Mouse (Mus musculus) C2C12 (cell line): ENCODE data around the gene Snx14. TPM values are rescaled to one million over a fixed set of nuclear protein-coding genes. Genes with fewer than 3 reads are reported as not detected.

ENCODE experiments used
- H3K27me3 ChIP-seq: one replicate; pipeline ENCODE4 v1.6.1; 2011; ENCODE audit not compliant: control insufficient read depth, insufficient read depth, insufficient read length
- H3K36me3 ChIP-seq: one replicate; pipeline ENCODE4 v1.6.1; 2011; ENCODE audit not compliant: control insufficient read depth, insufficient read depth
- H3K4me3 ChIP-seq: one replicate; pipeline ENCODE4 v1.5.1; 2011; ENCODE audit warnings: mild to moderate bottlenecking, control low read depth; ENCODE audit not compliant: poor library complexity, insufficient read depth, severe bottlenecking
- H3K79me2 ChIP-seq: one replicate; pipeline ENCODE4 v1.6.1; 2011; ENCODE audit not compliant: control insufficient read depth, insufficient read depth
- H3K79me3 ChIP-seq: one replicate; pipeline ENCODE4 v1.6.1; 2011; ENCODE audit warnings: low read depth, control low read depth
- H3ac ChIP-seq: one replicate; pipeline ENCODE3; 2011; ENCODE audit warnings: low read depth; ENCODE audit not compliant: control insufficient read depth, insufficient read length
- CEBPB ChIP-seq: IDR thresholded peaks from one replicate; pipeline ENCODE4 v1.6.1; 2011; ENCODE audit warnings: low read depth, mild to moderate bottlenecking, control low read depth, moderate library complexity
- CTCF ChIP-seq: IDR thresholded peaks from one replicate; pipeline ENCODE4 v1.5.1; 2011; ENCODE audit not compliant: control insufficient read depth, insufficient read depth, insufficient read length
- FOSL1 ChIP-seq: IDR thresholded peaks from one replicate; pipeline ENCODE4 v1.8.0; 2011; ENCODE audit warnings: mild to moderate bottlenecking, low read length; ENCODE audit not compliant: poor library complexity, insufficient read depth, severe bottlenecking
- MAX ChIP-seq: IDR thresholded peaks from one replicate; pipeline ENCODE4 v1.6.1; 2011; ENCODE audit warnings: mild to moderate bottlenecking, control low read depth
- MYOD1 ChIP-seq: IDR thresholded peaks from one replicate; pipeline ENCODE4 v1.6.1; 2011; ENCODE audit warnings: low read depth; ENCODE audit not compliant: control insufficient read depth, insufficient read length
- MYOG ChIP-seq: IDR thresholded peaks from one replicate; pipeline ENCODE4 v1.6.1; 2011; ENCODE audit not compliant: control insufficient read depth, insufficient read length; ENCODE audit errors: extremely low read depth
- USF1 ChIP-seq: IDR thresholded peaks from one replicate; pipeline ENCODE4 v1.6.1; 2011; ENCODE audit warnings: low read depth, mild to moderate bottlenecking, control low read depth, moderate library complexity
- polyA plus RNA-seq: library from polyadenylated mRNA; unstranded; fragments of >200 nt; fragmentation: generic; extraction: Trizol; gene quantifications from one replicate; pipeline ENCODE4 v1.2.1, GENCODE M21; 2012; ENCODE audit warnings: missing spikeins

The Snx14 gene
- polyA plus RNA-seq, 1 experiment: 6.6 TPM

- TF ChIP-seq MYOG (no peak), FOSL1 (no peak), MAX (no peak), MYOD1 (no peak), USF1 (no peak), CTCF (no peak), CEBPB (no peak)
- Histone ChIP-seq H3K36me3 (no peaks in the 10 kb centered on the region), H3K27me3 (no peaks in the 10 kb centered on the region), H3K4me3 (no peak overlapping the region), H3ac (no peak overlapping the region), H3K79me2 (no peaks in the 10 kb centered on the region), H3K79me3 (no peaks in the 10 kb centered on the region)
These were observed 77.4 kb downstream of the Snx14 start for GRCm38 (mm10) chr9:88361211-88361909.

GRCm38 (mm10) chr9:88359140-88359539 lies 79.6 kb downstream of the Snx14 start:
- no peak for TF ChIP-seq USF1
- no peak for TF ChIP-seq MYOD1
- TF ChIP-seq FOSL1: no peak
- no peak for TF ChIP-seq MAX
- no peak for TF ChIP-seq CTCF
- TF ChIP-seq CEBPB: no peak
- TF ChIP-seq MYOG: no peak
- Histone ChIP-seq H3K27me3 (no peaks in the 10 kb centered on the region), H3K79me3 (no peaks in the 10 kb centered on the region), H3K79me2 (no peaks in the 10 kb centered on the region), H3K36me3 (no peaks in the 10 kb centered on the region), H3K4me3 (no peak overlapping the region), H3ac (no peak overlapping the region)

GRCm38 (mm10) chr9:88357173-88357572 lies 81.6 kb downstream of the Snx14 start:
- TF ChIP-seq USF1: no peak
- no peak for TF ChIP-seq CEBPB
- no peak for TF ChIP-seq CTCF
- TF ChIP-seq MYOD1: no peak
- TF ChIP-seq MYOG: no peak
- no peak for TF ChIP-seq FOSL1
- TF ChIP-seq MAX: no peak
- H3ac ChIP-seq: no peak overlapping the region
- no peaks in the 10 kb centered on the region for H3K36me3 ChIP-seq
- no peaks in the 10 kb centered on the region for H3K27me3 ChIP-seq
- H3K79me3 ChIP-seq: no peaks in the 10 kb centered on the region
- H3K4me3 ChIP-seq: no peak overlapping the region
- no peaks in the 10 kb centered on the region for H3K79me2 ChIP-seq

- no peaks in the 10 kb centered on the region for H3K79me3 ChIP-seq
- H3ac ChIP-seq: no peak overlapping the region
- no peak overlapping the region for H3K4me3 ChIP-seq
- TF ChIP-seq CEBPB: no peak
- no peak for TF ChIP-seq USF1
- TF ChIP-seq MAX: no peak
- TF ChIP-seq MYOD1: no peak
- TF ChIP-seq FOSL1: no peak
- no peak for TF ChIP-seq CTCF
- TF ChIP-seq MYOG: no peak
- no peaks in the 10 kb centered on the region for H3K36me3 ChIP-seq
- no peaks in the 10 kb centered on the region for H3K27me3 ChIP-seq
- no peaks in the 10 kb centered on the region for H3K79me2 ChIP-seq
These were observed 85.3 kb downstream of the Snx14 start for GRCm38 (mm10) chr9:88353459-88353858.

GRCm38 (mm10) chr9:88352741-88353140 lies 86.0 kb downstream of the Snx14 start:
- TF ChIP-seq FOSL1 (no peak), CEBPB (no peak), CTCF (no peak), MAX (no peak), USF1 (no peak), MYOG (no peak), MYOD1 (no peak)
- no peaks in the 10 kb centered on the region for H3K79me3 ChIP-seq
- H3ac ChIP-seq: no peak overlapping the region
- no peaks in the 10 kb centered on the region for H3K36me3 ChIP-seq
- no peaks in the 10 kb centered on the region for H3K27me3 ChIP-seq
- no peaks in the 10 kb centered on the region for H3K79me2 ChIP-seq
- no peak overlapping the region for H3K4me3 ChIP-seq

- Histone ChIP-seq H3K4me3 (no peak overlapping the region), H3K79me2 (no peaks in the 10 kb centered on the region), H3K79me3 (no peaks in the 10 kb centered on the region), H3ac (no peak overlapping the region), H3K27me3 (no peaks in the 10 kb centered on the region), H3K36me3 (no peaks in the 10 kb centered on the region)
- TF ChIP-seq FOSL1 (no peak), CEBPB (no peak), USF1 (no peak), MYOG (no peak), CTCF (no peak), MAX (no peak), MYOD1 (no peak)
These were observed 87.6 kb downstream of the Snx14 start for GRCm38 (mm10) chr9:88351163-88351562.
